Mouse (Mus musculus) ZHBTc4 (cell line): ENCODE measurements at regions not wholly inside any gene's neighbourhood (a gene's known extent, or its start where the extent isn't known, plus 50 kb on each side); places are given as distances from the start of the nearest gene placed in this dataset.

ENCODE experiments used
- DNase-seq: peaks from one replicate; pipeline ENCODE4 v3.0.0-alpha.2; 2011; ENCODE audit warnings: low read depth, low spot score

DNA sequence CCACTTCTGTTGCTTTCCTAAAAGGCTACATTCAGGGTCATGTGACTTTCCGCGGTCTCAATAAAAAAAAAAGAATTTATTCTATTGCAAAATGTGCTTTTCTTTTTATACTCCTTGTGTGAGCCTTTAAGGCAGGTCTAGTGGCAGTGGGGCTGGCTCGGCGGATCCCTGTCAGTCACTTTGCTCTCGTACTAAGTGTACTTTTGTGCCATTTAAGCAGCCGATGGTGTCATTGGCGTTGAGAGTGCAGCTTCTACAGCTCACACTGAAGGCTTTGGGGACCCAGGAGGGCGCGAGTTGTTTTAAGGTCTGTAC, 313.1 kb downstream of the Mtx2 start:
- no peak for DNase-seq

DNA sequence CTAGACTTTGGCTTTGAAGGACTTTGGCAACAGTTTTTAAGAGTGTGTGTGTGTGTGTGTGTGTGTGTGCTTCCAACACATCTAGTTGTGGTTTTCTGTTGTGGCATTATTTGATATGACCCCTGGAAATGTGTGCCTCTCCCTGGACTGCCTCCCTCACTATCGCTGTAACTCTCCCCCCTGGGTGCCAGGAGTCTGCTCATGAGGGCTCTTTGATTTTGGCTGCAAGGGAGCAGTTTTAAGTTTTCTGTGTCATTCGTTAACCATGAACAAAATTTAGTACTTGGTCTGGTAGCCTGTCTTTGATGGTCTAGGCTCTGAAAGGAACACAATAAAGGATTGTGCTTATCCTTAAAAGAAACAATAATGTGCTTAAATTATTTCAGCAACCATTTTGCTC, 313.9 kb downstream of the Mtx2 start:
- no peak for DNase-seq

DNA sequence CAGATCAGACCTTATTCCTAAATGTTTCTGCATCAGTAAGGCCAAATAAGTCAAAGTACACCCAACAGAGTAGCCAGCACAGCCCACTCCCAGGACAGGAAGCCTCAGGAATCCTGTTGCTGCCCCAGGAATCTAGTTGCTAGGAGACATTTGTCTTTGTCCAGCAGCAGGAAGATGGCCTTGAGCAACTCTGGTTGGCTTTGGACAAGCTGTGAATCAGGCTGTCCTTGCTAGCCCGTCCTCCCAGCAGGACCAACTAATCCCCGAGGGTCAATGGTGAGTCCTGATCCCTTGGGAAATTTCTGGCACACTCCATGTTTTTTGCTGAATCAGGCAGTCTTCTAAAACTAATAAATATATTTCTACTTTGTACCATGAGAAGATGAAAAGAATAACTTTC, 317.1 kb downstream of the Mtx2 start:
- no peak for DNase-seq

DNA sequence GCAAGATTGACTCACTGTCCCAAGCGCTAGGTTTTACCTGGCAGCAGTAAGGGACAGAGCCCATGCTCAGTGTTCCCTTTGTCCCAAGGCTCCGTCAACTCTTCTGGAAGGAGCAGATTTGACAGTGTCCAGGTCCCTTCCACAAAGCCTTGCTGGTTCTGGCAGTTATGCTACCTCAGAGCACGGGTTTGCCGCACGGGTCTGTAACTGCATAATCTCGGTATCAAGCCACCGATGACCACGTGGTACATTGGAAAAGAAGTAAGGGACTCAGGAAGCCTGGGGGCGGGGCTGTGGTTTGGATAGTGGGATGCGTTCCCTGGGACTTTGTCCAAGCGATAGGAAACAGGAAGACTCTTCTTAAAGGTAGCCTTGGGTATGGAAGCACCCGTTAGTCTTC, 319.3 kb downstream of the Mtx2 start:
- DNase-seq = no peak

DNA sequence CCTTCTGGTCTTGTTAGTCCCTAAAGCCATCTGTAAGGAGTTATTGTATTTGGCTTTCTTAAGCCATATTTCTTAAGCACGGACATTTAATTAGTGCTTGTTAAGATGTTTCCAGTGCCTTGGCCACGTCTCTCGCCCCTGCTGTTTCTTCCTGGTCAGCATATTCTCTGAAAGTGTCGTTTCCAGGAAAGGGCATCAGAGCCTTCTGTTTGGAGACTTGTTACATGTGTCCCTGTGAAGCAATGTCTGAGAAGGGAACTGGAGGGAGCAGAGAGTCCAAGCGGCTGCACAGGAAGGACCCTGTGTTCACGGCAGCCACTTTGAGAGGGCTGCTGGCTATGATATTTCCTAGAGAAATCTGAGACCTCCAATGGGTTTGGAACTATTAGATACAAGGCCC, 320.7 kb downstream of the Mtx2 start:
- no peak for DNase-seq

DNA sequence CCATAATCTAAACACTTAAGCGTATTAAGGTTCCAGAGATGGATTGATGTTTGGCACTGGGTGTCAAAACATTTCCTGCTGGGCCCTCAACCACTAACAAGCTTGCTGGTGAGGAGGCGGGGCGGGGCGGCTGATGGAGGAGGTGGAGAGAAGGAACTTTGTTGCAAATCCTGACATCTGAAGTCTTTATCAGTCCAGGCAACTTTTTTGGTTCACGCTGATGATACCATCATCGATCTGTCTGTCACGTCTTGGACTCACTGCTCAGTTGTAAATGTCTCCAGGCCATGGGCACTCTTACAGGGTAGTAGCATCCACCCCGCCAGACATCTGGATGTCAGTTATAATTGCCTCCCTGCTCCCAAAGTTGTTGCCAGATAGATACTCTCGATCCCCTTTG, 321.8 kb downstream of the Mtx2 start:
- no peak for DNase-seq

DNA sequence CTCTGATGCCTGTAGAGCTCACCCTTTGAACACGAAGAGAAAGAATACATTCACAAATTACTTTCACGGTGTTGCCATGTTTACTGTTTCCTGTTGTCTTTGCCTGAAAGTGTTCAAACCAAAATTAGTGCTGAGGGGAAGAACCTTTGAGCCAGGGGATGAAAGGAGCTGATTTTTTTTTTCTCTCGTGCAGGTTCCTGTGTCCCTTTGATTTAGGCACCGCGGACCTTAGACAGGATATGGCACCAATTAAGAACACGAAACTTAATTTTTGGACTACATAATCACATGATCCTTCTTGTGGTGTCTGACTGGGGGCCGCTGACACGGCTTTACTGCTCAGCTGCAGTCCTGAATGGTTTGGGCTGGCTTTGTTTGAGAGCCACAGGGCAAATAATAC, 322.4 kb downstream of the Mtx2 start:
- DNase-seq = no peak

DNA sequence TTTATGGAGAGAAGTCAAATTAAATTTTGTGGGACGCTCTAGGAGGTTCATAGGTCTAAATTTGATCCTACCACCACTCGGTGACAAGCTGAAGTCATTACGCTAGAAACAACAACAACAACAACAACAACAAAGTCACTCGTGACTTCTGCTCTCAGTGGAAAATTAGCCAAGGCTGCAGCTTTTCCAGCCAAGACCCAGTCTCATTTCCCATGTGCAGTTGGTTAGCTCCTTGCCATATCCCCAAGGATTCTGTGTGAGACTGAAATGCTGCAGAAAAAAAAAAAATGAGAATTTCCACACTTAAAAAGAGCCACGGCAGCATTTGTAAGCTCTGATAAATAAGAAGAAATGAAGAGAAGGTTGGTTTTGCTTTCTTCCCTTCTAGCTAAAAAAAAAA, 323.4 kb downstream of the Mtx2 start:
- DNase-seq = no peak

DNA sequence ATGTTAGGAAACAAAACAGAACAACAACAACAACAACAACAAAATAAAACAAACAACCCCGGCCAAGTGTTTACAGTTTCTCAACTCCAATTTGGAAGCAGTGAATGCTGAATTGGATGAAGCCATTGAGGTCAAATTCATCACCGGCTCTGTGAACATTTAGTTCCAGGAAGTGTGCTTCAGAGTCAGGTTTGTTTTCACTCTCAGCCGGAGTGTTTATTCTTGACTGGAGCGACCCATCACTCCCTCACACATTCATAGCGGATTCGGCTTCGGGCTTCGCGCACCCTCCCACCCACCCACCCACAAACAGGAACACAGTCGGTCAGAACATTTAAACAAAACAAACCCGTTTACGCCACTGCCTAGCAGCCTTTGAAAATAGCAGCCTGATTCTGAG, 324.0 kb downstream of the Mtx2 start:
- no peak for DNase-seq

DNA sequence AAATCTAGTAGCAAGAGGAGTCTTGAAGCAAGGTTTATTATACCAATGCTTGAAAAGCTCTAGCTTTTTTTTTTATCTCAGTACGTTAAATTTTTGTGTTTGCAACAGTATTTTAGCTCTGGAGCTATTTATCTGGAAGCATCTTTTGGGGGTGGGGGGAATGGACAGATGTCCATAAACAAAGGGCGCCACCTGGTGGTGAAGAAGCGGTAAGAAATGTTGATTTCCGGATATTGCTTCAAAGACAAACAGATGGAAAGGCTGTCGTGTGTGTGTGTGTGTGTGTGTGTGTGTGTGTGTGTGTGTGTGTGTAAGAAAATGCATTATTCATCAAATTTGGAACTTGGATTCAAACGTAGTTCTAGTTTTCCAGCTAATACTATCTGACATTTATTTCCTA, 325.4 kb downstream of the Mtx2 start:
- peak; percentile 70 for DNase-seq

DNA sequence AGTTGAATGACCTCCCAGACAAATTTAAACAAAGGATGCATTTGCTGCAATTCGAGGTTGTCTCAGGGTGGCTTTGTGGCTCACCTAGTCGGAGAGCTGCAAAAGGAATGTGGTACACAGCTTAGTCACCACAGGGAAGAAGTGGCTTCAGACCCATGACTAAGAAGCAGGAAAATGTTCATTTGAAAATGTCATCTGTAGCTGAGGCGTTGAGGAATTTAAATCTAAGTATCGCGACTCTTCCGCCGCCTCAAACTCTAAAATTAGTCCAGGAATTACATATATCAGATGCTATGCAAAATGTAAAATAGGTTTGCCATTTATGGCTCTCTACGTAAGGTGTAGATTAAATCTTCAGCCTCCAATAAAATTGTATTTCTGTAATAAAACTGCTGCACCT, 325.9 kb downstream of the Mtx2 start:
- DNase-seq = no peak

DNA sequence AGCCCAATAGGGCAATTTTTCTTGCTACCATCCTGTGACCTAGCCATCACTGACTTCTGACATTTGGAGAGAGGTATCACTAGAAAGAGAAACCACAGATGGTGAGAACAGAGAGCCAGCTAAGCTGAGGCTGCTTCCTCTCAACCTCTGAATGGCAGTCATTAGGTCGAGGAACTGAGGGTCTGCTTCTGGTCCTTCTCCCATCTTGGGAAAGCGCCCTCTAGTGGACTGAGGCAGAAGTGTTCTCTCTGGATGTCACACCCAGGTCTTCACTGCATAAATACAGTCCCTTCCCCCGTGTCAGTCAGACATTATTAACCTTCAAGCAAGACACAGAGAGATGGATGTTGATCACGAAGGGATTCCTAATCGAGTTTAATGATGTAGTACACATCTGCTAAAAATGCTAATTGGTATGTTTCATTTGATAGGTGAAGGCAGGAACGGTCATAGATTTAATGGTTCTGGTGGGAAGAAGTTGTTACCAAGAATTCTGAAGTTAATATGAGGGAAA, 326.9 kb downstream of the Mtx2 start:
- DNase-seq = peak; percentile 81

DNA sequence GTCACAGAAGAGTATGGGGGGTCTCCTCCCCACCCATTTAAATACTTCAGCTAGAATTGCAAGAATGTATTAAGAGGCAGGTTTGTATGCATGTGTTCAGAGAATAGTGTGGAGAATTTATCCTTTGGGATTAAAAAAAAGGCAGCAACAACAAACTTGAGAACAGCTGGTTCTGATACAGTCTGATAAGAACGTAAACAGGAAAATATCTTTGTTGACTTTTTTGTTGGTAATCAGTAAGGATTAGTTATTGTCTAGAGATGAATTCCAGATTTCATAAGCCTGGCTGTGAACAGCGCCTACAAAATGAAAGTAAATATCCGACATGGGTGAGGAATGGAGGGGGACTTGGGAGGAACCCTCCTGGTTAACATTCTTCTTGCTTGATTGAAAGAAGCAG, 328.8 kb downstream of the Mtx2 start:
- no peak for DNase-seq

DNA sequence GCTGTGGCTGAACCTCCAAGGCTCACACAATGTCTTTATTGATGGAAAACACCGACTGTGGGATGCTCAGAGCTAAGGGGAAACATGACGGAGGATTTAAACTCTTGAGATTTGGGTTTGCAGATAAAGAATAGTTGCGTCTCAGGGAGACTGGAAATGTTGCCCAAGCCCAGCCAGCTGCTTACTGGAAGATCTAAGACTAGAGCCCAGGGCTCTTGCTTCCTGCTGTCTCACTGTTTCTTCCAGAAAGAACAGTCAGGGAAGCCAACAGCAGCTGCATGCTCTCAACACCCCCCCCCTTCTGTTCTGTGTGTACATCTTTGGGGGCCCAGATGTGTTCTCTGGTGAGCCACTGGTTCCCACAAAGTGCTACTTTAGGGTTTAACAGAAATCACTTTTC, 333.0 kb downstream of the Mtx2 start:
- DNase-seq = no peak

DNA sequence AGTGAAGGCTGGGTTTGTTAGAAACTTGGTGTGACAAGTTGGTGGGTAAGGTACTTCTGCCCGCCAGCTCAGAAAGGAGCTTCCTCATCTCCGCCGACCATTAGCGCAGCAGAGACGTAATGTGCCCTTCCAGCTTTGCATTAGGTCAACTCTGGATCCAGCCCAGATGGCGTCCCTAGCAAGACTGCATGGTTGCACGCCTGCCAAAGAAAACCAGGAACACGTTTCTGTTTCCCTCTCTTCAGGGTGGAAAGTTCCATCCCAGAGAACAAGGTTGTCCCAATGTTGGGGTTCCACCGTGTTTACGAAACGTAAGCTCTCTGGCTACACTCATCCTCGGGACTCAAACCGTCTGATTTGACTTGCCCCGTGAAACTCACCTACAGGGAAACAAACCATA, 335.5 kb downstream of the Mtx2 start:
- DNase-seq = no peak

DNA sequence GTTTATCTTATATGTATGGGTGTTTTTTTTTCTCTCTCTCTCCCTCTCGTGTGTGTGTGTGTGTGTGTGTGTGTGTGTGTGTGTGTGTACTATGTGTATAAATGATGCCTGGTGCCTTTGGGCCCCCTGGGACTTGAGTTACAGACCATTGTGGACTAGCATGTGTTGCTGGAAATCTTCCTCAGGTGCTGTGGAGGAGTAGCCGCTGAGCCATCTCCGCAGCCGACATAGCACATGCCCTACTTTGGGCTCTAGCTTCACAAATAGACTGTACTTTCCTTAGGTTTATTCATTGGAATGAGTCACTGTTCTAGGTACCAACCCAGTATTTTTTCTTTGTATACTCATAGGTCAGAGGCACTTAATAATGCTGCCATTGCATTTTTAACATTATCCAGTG, 339.4 kb downstream of the Mtx2 start:
- no peak for DNase-seq

DNA sequence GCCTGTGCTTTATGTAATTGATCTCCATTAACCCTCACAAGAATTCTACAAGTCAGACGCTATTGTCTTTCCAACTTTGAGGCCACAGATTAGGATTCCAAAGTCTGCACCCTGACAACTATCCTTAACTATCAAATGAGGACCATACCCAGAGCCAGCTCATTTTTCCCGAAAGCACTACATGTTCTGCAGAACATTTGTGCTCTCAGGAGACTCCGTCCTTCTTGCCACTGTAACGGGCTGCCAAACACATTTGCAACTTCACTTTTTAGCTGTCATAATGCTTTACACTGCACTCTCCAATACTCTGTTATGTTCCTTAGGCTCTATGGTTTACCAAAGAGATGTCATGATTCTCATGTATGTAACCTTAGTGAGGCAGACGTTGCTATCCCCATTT, 350.7 kb downstream of the Mtx2 start:
- DNase-seq = no peak

DNA sequence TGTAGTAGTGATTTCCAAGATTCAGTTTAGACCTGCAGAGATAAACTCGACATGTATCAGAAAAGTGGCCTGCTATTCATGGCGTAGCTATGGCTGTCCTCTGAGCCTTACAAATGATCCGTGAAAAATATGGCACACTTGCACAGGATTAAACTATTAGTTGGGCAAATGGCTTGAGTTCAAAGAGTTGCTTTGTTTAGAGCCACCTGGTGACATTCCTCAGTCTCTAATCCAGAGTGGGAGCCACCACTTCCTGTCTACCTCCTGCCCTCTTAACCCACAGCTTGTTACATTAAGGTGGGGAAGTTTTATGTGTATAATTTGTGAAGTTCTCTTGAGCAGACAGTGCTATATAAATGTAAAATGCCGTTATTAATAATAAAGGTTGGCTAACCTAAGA, 357.7 kb downstream of the Mtx2 start:
- no peak for DNase-seq

DNA sequence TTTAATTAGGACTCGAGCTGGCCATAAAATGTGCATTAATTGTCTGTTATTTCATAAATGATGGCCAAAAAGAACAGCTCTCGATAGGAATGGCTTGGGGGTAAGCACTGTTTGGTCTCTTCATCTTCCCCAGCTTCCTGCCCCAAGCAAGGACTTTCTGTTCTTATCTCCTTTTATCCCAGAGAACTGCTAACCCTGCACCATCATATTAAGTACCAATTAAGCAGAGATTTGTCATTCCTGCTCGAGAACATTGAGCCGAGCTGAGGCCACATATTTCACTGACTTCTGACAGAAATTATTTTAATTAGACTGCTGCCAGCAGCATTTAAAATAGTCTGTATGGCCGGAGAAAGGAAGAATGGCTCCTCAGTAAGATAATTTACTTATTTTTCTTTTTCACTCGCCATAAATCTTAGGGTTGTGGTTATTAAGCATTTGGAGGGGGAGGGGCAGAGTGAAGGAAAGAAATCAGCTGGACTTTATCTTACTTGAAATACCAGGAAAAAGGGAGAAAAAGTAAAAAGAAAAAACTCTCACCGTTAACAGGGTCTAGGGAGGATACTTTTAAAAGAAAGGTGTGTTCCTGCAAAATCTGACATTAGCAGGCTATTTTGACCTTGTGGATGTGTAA, 377.1 kb downstream of the Mtx2 start:
- DNase-seq = no peak

DNA sequence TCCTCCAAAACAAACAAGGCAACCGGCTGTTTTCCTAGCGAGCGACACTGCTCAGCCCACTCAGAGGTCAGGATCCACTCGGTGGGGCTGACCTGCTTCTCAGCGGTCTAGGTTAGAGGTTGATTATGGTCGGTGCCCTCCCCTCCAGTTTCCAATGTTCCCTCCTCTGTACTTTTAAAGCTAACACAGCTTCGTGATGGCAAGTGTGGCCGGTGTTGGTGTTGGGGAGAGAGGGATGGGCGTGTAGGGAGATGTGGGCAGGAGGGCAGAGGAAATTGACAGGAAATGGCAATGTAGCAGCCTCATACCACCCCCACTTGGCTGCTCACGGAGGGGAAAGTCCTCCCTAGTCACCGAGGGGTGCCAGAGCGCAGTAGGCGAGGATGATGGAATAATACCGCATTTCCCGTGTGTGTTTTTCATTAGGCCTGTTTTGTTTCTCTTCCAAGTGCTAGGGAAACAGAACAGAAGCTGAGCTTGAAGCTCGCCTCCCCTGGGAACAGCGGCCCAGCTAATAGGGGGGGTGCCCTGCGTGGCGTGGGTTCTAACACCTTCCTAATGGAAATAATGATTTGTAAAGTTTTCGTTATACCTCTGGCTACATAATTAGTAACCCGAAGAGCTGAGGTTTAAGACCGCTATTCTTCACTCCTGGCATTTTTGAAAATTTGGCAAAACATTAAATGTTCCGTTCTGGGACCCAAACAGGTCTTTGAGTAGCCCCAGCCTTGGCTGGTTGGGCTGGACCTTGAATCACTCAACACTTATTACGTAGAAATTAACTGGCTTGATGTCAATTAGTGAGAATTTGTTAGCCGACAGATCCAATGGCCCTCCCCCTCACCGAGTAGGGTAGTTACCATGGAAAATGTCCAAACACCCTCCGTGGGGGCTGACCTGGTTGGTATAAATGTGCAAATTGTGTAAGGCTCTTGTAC, 383.5 kb downstream of the Mtx2 start:
- no peak for DNase-seq

DNA sequence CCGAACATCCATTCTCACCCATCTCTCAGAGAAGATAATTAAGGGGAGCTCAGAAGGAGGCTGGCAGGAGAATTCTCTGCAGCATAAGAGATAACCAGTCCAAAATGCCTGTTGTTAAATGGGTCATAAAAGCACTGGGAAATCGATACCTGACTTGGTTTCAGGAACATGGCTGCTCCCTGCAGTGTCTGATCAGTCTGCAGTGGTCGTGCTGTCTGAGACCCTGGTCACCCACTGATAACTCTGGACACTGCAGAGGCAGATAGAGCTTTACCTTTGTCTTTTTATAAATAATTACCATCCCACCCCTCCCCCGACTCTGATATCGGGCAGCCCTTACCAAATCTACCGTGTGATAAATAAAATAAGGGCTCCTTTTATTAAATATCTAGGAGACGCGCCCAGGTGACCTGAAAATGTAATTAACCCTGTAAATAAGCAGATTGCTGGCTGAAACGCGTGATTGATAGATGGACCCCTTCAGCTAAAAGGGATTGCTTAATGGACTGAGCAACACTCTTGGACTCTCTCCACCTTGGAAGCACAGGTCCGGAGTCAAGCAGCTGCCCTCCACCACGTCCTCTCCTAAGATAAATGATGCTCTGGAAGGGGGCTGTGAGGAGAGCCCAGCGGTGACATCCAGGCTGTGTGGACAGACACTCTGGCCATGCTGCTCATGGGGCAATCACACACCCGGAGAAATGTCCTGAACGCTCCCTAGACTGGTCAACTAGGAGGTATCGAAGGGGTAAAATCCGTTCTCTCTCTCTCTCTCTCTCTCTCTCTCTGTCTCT, 384.4 kb downstream of the Mtx2 start:
- DNase-seq = no peak

DNA sequence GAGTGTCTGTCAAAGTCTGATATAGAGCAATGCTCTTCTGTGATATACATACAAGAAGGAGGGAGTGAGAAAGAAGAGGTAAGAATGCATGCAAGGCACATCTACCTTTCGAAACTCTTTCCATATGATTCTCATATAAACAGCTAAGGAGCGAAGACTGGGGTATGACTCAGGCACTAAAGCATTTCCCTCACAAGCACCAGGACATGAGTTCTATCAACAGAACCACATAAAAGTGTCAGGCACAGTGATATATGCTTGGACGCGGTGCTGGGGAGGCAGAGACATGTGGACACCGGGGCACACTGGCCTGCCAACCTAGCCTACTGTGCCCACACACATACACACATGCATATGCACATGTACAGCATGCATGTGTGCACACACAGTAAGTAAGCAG, 391.3 kb downstream of the Mtx2 start:
- no peak for DNase-seq
